Mouse (Mus musculus) lung, postnatal 0 days (tissue): ENCODE data around the gene Anxa6. TPM values are rescaled to one million over a fixed set of nuclear protein-coding genes. Genes with fewer than 3 reads are reported as not detected.

Source experiments
- ATAC-seq: fragments of 200-750 bp; cut with Nextera tagmentation; 2 replicates; pipeline ENCODE4 v1.8.0; 2017; ENCODE audit warnings: moderate library complexity
- DNase-seq: peaks from one replicate; pipeline ENCODE4 v3.0.0-alpha.2; 2016; ENCODE audit warnings: low spot score
- H3K27ac ChIP-seq: fragments of 300-500 bp; sonication (generic); 2 replicates; pipeline ENCODE4 v1.5.1; 2014; ENCODE audit warnings: antibody characterized with exemption, mild to moderate bottlenecking, low read length, mixed read lengths
- H3K27me3 ChIP-seq: fragments of 300-500 bp; sonication (generic); replicated peaks from 2 replicates; pipeline ENCODE4 v1.6.1; 2014; ENCODE audit warnings: low read length, mixed read lengths; ENCODE audit not compliant: insufficient read depth
- H3K36me3 ChIP-seq: fragments of 300-500 bp; sonication (generic); 2 replicates; pipeline ENCODE4 v1.6.1; 2014; ENCODE audit warnings: low read length, mixed read lengths; ENCODE audit not compliant: insufficient read depth
- H3K4me1 ChIP-seq: fragments of 300-500 bp; sonication (generic); 2 replicates; pipeline ENCODE4 v1.6.1; 2014; ENCODE audit warnings: antibody characterized with exemption, low read depth, low read length, mixed read lengths; ENCODE audit not compliant: insufficient read depth
- H3K4me2 ChIP-seq: fragments of 300-500 bp; sonication (generic); replicated peaks from 2 replicates; pipeline ENCODE4 v1.6.1; 2014; ENCODE audit warnings: low read depth, mild to moderate bottlenecking, low read length, moderate library complexity, mixed read lengths
- H3K4me3 ChIP-seq: fragments of 300-500 bp; sonication (generic); 2 replicates; pipeline ENCODE4 v1.5.1; 2014; ENCODE audit warnings: low read depth, low read length
- H3K9ac ChIP-seq: fragments of 300-500 bp; sonication (generic); replicated peaks from 2 replicates; pipeline ENCODE4 v1.6.1; 2014; ENCODE audit warnings: low read depth, mild to moderate bottlenecking
- H3K9me3 ChIP-seq: fragments of 300-500 bp; sonication (generic); 2 replicates; pipeline ENCODE4 v1.6.1; 2016; ENCODE audit warnings: low read length, mixed read lengths
- CTCF ChIP-seq: IDR thresholded peaks from 2 replicates; pipeline ENCODE4 v1.5.1; 2016; ENCODE audit warnings: antibody characterized with exemption, mild to moderate bottlenecking
- EP300 ChIP-seq: IDR thresholded peaks from 2 replicates; pipeline ENCODE4 v1.6.1; 2016; ENCODE audit warnings: antibody characterized with exemption, mild to moderate bottlenecking, control low read depth
- WGBS: fragments of 180-500 bp; shearing (Covaris S2); extraction: QIAGEN DNeasy Blood & Tissue Kit; methylation state at CpG from one replicate; pipeline ENCODE4 v1.1.7; 2014; 5-methylcytosine and 5-hydroxymethylcytosine counted together
- polyA plus RNA-seq: library from polyadenylated mRNA; unstranded; fragments of >200 nt; fragmentation: Nextera tagmentation; extraction: Ambion mirVana; gene quantifications from 2 replicates; pipeline ENCODE4 v1.2.1, GENCODE M21; 2015

Gene Anxa6
- polyA plus RNA-seq, 1 experiment from 2014 or later: 228 TPM

GRCm38 (mm10) chr11:55025896-55026295 is 7.3 kb downstream of the Anxa6 start:
- H3K4me2 ChIP-seq: 0 out of 2 replicates have a peak overlapping the region, but pooled peaks have one; percentile 11
- ATAC-seq (no peak), DNase-seq (peak; percentile 62)
- H3K27ac ChIP-seq: peak overlapping the region; percentile 89
- WGBS: 31% methylated on average over 4 of the region's 4 CpGs
- no peaks in the 10 kb centered on the region for H3K9me3 ChIP-seq
- TF ChIP-seq CTCF (no peak), EP300 (no peak)
- no peaks in the 10 kb centered on the region for H3K27me3 ChIP-seq
- no peaks in the 10 kb centered on the region for H3K36me3 ChIP-seq
- no peak overlapping the region for H3K4me3 ChIP-seq
- H3K9ac ChIP-seq: no peak overlapping the region
- peaks cover 66% of the 10 kb centered on the region for H3K4me1 ChIP-seq

- Histone ChIP-seq H3K27ac (peak overlapping the region; percentile 89), H3K4me2 (peak overlapping the region; percentile 42; the same call in 1 of the 2 replicates), H3K27me3 (no peaks in the 10 kb centered on the region), H3K36me3 (peaks cover 14% of the 10 kb centered on the region), H3K9me3 (no peaks in the 10 kb centered on the region), H3K4me3 (no peak overlapping the region), H3K4me1 (peaks cover 59% of the 10 kb centered on the region), H3K9ac (no peak overlapping the region)
- 45% methylated on average over 3 of the region's 3 CpGs for WGBS
- DNase-seq: no peak
- ATAC-seq: no peak
- no peak for TF ChIP-seq CTCF
- TF ChIP-seq EP300: no peak
These were observed 9.7 kb downstream of the Anxa6 start for GRCm38 (mm10) chr11:55023583-55023982.

- WGBS: 2% methylated on average over 10 of the region's 10 CpGs
- H3K4me3 ChIP-seq: no peak overlapping the region
These were observed 10.1 kb downstream of the Anxa6 start for GRCm38 (mm10) chr11:55023049-55023564.

DNA sequence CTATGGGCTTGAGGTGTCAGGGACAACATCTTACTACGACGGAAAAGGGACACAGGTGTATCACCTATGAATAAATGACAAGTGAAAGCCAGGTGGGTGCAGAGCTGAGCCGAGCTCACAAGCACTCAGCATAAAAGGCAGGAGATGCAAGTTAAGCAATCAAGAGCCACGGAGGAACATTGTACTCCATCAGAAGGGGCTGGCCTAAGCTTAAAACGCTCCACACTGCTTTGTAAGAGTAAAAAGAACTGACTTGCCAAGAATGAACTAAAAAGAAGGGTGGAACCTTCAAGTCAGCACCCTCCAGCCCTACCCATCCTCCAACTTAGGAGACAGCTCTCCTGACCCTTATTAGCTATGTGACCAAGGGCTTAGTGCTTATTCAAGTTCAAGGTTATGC is 10.7 kb downstream of the Anxa6 start:
- TF ChIP-seq EP300 (no peak), CTCF (no peak; the same call in 1 of the 2 replicates)
- WGBS: 34% methylated on average over 5 of the region's 5 CpGs
- no peaks in the 10 kb centered on the region for H3K27me3 ChIP-seq
- H3K36me3 ChIP-seq: peaks cover 14% of the 10 kb centered on the region
- H3K9ac ChIP-seq: 0 out of 2 replicates have a peak overlapping the region, but pooled peaks have one; percentile 12
- H3K9me3 ChIP-seq: no peaks in the 10 kb centered on the region
- H3K4me3 ChIP-seq: no peak overlapping the region
- peak overlapping the region; percentile 89 for H3K27ac ChIP-seq
- H3K4me1 ChIP-seq: peaks cover 61% of the 10 kb centered on the region
- DNase-seq (peak; percentile 79), ATAC-seq (peak; percentile 10)
- H3K4me2 ChIP-seq: peak overlapping the region; percentile 42

More at GRCm38 (mm10) chr11:55023049-55023564, 10.1 kb downstream of the Anxa6 start:
- Histone ChIP-seq H3K4me2 (peak overlapping the region; percentile 42), H3K27me3 (no peaks in the 10 kb centered on the region), H3K36me3 (peaks cover 14% of the 10 kb centered on the region), H3K9ac (0 out of 2 replicates have a peak overlapping the region, but pooled peaks have one; percentile 12), H3K4me1 (peaks cover 59% of the 10 kb centered on the region), H3K9me3 (no peaks in the 10 kb centered on the region), H3K27ac (peak overlapping the region; percentile 89)
- TF ChIP-seq CTCF (no peak), EP300 (no peak; the same call in 1 of the 2 replicates)
- peak; percentile 80 for ATAC-seq
- DNase-seq: peak; percentile 96

- Histone ChIP-seq H3K9me3 (no peaks in the 10 kb centered on the region), H3K9ac (0 out of 2 replicates have a peak overlapping the region, but pooled peaks have one; percentile 0), H3K4me1 (peaks cover 56% of the 10 kb centered on the region), H3K36me3 (peaks cover 14% of the 10 kb centered on the region), H3K27me3 (no peaks in the 10 kb centered on the region), H3K4me2 (0 out of 2 replicates have a peak overlapping the region, but pooled peaks have one; percentile 42), H3K4me3 (no peak overlapping the region), H3K27ac (peak overlapping the region; percentile 89)
- ATAC-seq: peak; percentile 2; the same call in 1 of the 2 replicates
- peak; percentile 81 for DNase-seq
- 18% methylated on average over 6 of the region's 6 CpGs for WGBS
- TF ChIP-seq CTCF (no peak), EP300 (no peak)
These were observed 11.4 kb downstream of the Anxa6 start for GRCm38 (mm10) chr11:55021859-55022258.

- Histone ChIP-seq H3K27me3 (no peaks in the 10 kb centered on the region), H3K4me3 (no peak overlapping the region), H3K4me1 (peaks cover 53% of the 10 kb centered on the region), H3K4me2 (no peak overlapping the region), H3K27ac (peak overlapping the region; percentile 89), H3K9ac (0 out of 2 replicates have a peak overlapping the region, but pooled peaks have one; percentile 0), H3K9me3 (no peaks in the 10 kb centered on the region), H3K36me3 (peaks cover 14% of the 10 kb centered on the region)
- no peak for TF ChIP-seq EP300
- ATAC-seq: no peak
- DNase-seq: no peak
These were observed 11.8 kb downstream of the Anxa6 start for GRCm38 (mm10) chr11:55021458-55021857.
